Comparison of ENCODE assay signal across 24 mouse cellular contexts in genomic region chr5:28128851-28129250, GRCm38 (mm10). TPM values are rescaled to one million over a fixed set of nuclear protein-coding genes. Genes with fewer than 3 reads are reported as not detected.
"Had no signal": no experiment of that assay in that cellular context is flagged by ENCODE, and none has a peak within 500 bp of the region (broad histone marks: within the 10 kb centered on the region; RNA-seq: fewer than 3 reads in every experiment).

No protein-coding gene starts in this region.

- H3K36me3 ChIP-seq: midbrain, embryonic 10.5 days; midbrain, embryonic 12.5 days; neural tube, embryonic 13.5 days; neural tube, embryonic 15.5 days had no signal

- H3K27ac ChIP-seq: midbrain, embryonic 10.5 days; midbrain, embryonic 12.5 days; neural tube, embryonic 13.5 days; neural tube, embryonic 15.5 days had no signal

- ATAC-seq: midbrain, embryonic 16.5 days had no signal

- H3K4me2 ChIP-seq: lung, embryonic 14.5 days; midbrain, embryonic 12.5 days; neural tube, embryonic 13.5 days; neural tube, embryonic 15.5 days had no signal

- H3K9me3 ChIP-seq: midbrain, embryonic 10.5 days; midbrain, embryonic 12.5 days; neural tube, embryonic 13.5 days; neural tube, embryonic 15.5 days had no signal

- H3K4me3 ChIP-seq: midbrain, embryonic 10.5 days; midbrain, embryonic 12.5 days; myocyte; neural tube, embryonic 13.5 days; neural tube, embryonic 15.5 days had no signal

- DNase-seq: lung, embryonic 14.5 days; lung, postnatal 10 days; lung, postnatal 4 days; midbrain, embryonic 14.5 days; retina, postnatal 1 day; right cerebral cortex, adult 18-20 months; right cerebral cortex, postnatal 25 days; right cerebral cortex, postnatal 4 days; spleen, adult 18-20 months; thymus, adult 18-20 months; thymus, postnatal 14 days; thymus, postnatal 36 days had no signal

- H3K9ac ChIP-seq: lung, embryonic 14.5 days; midbrain, embryonic 12.5 days; neural tube, embryonic 13.5 days; neural tube, embryonic 15.5 days had no signal

RNA-seq across cellular contexts. Expression of gene En2, which starts 36.6 kb away (rescaled TPM):
- polyA plus RNA-seq: lung, embryonic 14.5 days; lung, embryonic 16.5 days; myocyte; neural tube, embryonic 11.5 days; neural tube, embryonic 13.5 days; neural tube, embryonic 15.5 days; small intestine, adult 2 months; stomach, embryonic 14.5 days; stomach, embryonic 16.5 days; thymus, postnatal 0 days had no signal
